Mouse (Mus musculus) ES-E14 (cell line): ENCODE measurements around the gene Prnp.

Experiments
- CHD2 ChIP-seq: IDR thresholded peaks from 2 replicates; pipeline ENCODE4 v1.6.1; 2014; ENCODE audit warnings: mild to moderate bottlenecking, low read depth, low read length, inconsistent platforms
- HCFC1 ChIP-seq: IDR thresholded peaks from 2 replicates; pipeline ENCODE4 v1.6.1; 2012; ENCODE audit warnings: low read length, inconsistent platforms, borderline replicate concordance; ENCODE audit not compliant: insufficient read depth
- ZC3H11A ChIP-seq: IDR thresholded peaks from 2 replicates; pipeline ENCODE4 v1.6.1; 2012; ENCODE audit warnings: low read depth, mild to moderate bottlenecking, inconsistent platforms, low read length, borderline replicate concordance

DNA sequence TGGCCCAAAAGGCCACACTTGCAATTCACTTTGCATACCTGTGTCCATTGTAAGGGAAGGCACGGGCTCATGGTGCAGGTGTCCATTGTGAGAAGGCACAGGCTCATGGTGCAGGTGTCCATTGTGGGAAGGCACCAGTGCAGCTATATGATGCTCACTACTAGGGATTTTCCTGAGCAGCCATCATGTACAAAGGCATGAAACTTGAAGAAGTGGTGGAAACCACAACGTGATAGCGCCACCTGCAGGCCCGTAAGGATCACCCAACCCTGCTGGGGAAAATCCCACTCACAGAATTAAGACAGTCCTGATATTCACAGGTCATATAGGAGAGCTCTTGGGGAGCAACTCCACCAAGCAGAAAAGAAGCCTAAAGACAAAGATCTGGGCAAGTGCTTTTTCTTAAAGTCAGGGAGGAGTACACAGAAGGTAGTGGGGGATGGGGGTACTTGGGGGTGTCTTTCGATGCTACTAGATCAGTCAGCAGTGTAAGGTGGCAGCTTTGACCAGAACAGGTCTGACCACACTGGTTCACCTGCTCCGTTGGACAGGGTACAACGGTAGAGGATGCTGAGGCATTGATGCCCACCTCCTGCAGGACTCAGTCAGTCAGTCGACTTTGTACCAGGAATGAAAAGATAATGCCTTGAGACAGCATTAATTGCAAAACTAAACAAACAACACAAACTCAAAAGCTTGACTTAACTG, 29.8 kb downstream of the Prnp start:
- TF ChIP-seq HCFC1 (no peak), ZC3H11A (peak; percentile 76; the same call in 1 of the 2 replicates), CHD2 (no peak)
